Mouse (Mus musculus): Measurements from ENCODE around the gene Ppp2r1b. TPM values are rescaled to one million over a fixed set of nuclear protein-coding genes. Genes with fewer than 3 reads are reported as not detected.

Gene Ppp2r1b
- total RNA-seq (2014; rRNA removed) = 10.3 and 10.8 TPM in 2 replicates
- 5.2 and 6.5 TPM in 2 replicates for polyA plus RNA-seq (2012; rRNA removed)

GRCm38 (mm10) chr9:50845081-50845480, at the start of gene Ppp2r1b:
Gene Ppp2r1b (plus strand): TSS chr9:50845301.
- Histone ChIP-seq H3K27ac (replicated peaks; ENCODE audit: insufficient read depth, low read depth, low read length) (peak within 1 kb of the TSS; percentile 70), H3K4me3 (ENCODE audit: insufficient read depth, low read depth, low read length) (no peak within 1 kb of the TSS), H3K27me3 (ENCODE audit: control insufficient read depth, insufficient read depth, low read length) (no peaks in the 10 kb centered on the region)

DNA sequence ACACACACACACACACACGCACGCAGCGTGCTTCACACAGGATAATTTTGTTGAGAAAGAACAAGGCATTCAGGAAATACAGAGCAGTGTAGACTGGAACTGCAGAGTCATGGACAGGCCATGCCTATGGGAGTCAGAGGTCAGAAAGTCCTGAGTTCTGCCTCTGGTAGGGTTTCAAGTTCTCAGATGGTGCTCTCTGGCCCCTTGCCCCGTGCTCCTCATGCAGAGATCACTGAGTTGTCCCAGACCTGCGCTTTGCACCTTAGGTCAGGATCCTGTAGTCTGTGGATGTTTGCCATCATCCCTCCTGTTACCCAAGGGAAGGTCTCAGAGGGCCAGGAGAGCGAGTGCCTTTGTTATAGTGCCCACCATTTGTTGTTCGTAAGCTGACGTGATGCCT, 48.3 kb upstream of the Ppp2r1b start:
- 75% methylated on average over 8 of the region's 8 CpGs for WGBS
- H3K4me3 ChIP-seq (ENCODE audit: insufficient read depth, low read depth, low read length) = no peak overlapping the region
- H3K9ac ChIP-seq (ENCODE audit: low read depth, low read length) = no peak overlapping the region
- peaks cover 2% of the 10 kb centered on the region for H3K36me3 ChIP-seq (ENCODE audit: control insufficient read depth, insufficient read depth, low read length)
- peaks cover 13% of the 10 kb centered on the region for H3K4me1 ChIP-seq (ENCODE audit: control insufficient read depth, insufficient read depth, low read length)
- H3K27me3 ChIP-seq (ENCODE audit: control insufficient read depth, insufficient read depth, low read length) = no peaks in the 10 kb centered on the region
- H3K27ac ChIP-seq (replicated peaks; ENCODE audit: insufficient read depth, low read depth, low read length) = peak overlapping the region; percentile 61
- no peak for TF ChIP-seq CTCF (IDR thresholded peaks at IDR 0.05; ENCODE audit: low read depth, low read length)
- no peak for TF ChIP-seq POLR2A (IDR thresholded peaks at IDR 0.05; ENCODE audit: extremely low read depth, insufficient read depth, low read length)
- no peaks in the 10 kb centered on the region for H3K79me2 ChIP-seq (ENCODE audit: control insufficient read depth, insufficient read depth, low read length)
- DNase-seq (ENCODE audit: extremely low read depth, low read depth, low spot score) = peak; percentile 94

More at GRCm38 (mm10) chr9:50845081-50845480, at the start of gene Ppp2r1b:
- Histone ChIP-seq H3K4me1 (ENCODE audit: control insufficient read depth, insufficient read depth, low read length) (peaks cover 29% of the 10 kb centered on the region), H3K9ac (ENCODE audit: low read depth, low read length) (no peak within 1 kb of the TSS), H3K36me3 (ENCODE audit: control insufficient read depth, insufficient read depth, low read length) (no peaks in the 10 kb centered on the region), H3K79me2 (ENCODE audit: control insufficient read depth, insufficient read depth, low read length) (no peaks in the 10 kb centered on the region)
- DNase-seq (ENCODE audit: extremely low read depth, low read depth, low spot score) = peak; percentile 92
- TF ChIP-seq POLR2A (IDR thresholded peaks at IDR 0.05; ENCODE audit: extremely low read depth, insufficient read depth, low read length) (no peak), CTCF (IDR thresholded peaks at IDR 0.05; ENCODE audit: low read depth, low read length) (no peak)
- 32% methylated on average over 3 of the region's 3 CpGs for WGBS

- no peak overlapping the region for H3K4me3 ChIP-seq (ENCODE audit: insufficient read depth, low read depth, low read length)
- H3K79me2 ChIP-seq (ENCODE audit: control insufficient read depth, insufficient read depth, low read length) = no peaks in the 10 kb centered on the region
- 84% methylated on average over 7 of the region's 7 CpGs for WGBS
- H3K27ac ChIP-seq (replicated peaks; ENCODE audit: insufficient read depth, low read depth, low read length) = peak overlapping the region; percentile 82
- peaks cover 13% of the 10 kb centered on the region for H3K4me1 ChIP-seq (ENCODE audit: control insufficient read depth, insufficient read depth, low read length)
- peak; percentile 66 for DNase-seq (ENCODE audit: extremely low read depth, low read depth, low spot score)
- H3K27me3 ChIP-seq (ENCODE audit: control insufficient read depth, insufficient read depth, low read length) = no peaks in the 10 kb centered on the region
- H3K9ac ChIP-seq (ENCODE audit: low read depth, low read length) = no peak overlapping the region
- peaks cover 8% of the 10 kb centered on the region for H3K36me3 ChIP-seq (ENCODE audit: control insufficient read depth, insufficient read depth, low read length)
- TF ChIP-seq CTCF (IDR thresholded peaks at IDR 0.05; ENCODE audit: low read depth, low read length) = no peak
- TF ChIP-seq POLR2A (IDR thresholded peaks at IDR 0.05; ENCODE audit: extremely low read depth, insufficient read depth, low read length) = no peak
These were observed 47.5 kb upstream of the Ppp2r1b start for GRCm38 (mm10) chr9:50797641-50798040.

DNA sequence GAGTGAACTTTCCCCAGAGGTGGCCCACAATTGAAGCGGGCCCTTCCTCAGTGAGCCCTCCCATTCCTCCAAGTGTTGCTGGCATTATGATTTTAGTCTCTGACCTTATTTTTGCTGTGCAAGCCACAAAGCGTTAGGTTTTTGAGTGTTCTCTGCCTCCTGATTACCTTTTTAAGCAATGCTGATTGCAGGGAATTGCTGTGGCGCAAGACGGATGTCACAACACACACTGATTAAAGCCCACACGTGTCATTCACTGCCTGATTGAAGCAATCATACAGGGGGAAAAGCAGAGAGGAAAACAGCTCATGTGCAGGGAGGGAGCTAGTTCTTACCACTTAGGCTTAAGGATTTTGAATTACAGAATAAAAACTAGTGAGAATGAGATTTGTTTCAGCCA, 46.7 kb upstream of the Ppp2r1b start:
- peaks cover 6% of the 10 kb centered on the region for H3K36me3 ChIP-seq (ENCODE audit: control insufficient read depth, insufficient read depth, low read length)
- 25% methylated on average over 5 of the region's 5 CpGs for WGBS
- H3K4me3 ChIP-seq (ENCODE audit: insufficient read depth, low read depth, low read length) = no peak overlapping the region

DNA sequence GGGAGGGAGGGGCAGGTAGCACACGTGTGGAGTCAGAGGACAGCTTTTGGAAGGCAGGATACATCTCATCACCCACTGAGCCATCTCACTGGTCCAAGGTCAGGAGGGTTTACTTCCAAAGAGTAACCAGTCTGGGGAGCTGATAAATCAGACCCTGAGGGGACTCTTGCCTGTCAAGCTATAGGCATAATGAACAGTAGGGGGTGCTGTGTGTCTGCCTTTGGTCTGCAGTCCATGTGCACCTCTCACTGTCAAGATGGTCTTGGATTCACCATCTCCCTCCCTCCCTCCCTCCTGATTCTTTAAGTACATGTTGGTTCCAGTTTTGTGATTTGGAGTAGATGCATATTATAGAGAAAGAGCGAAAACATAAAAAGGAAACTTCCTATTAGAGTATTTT, 44.1 kb upstream of the Ppp2r1b start:
- WGBS = 74% methylated on average over 2 of the region's 2 CpGs
- no peak overlapping the region for H3K27ac ChIP-seq (replicated peaks; ENCODE audit: insufficient read depth, low read depth, low read length)
- TF ChIP-seq CTCF (IDR thresholded peaks at IDR 0.05; ENCODE audit: low read depth, low read length) = peak; percentile 67
- no peak for TF ChIP-seq POLR2A (IDR thresholded peaks at IDR 0.05; ENCODE audit: extremely low read depth, insufficient read depth, low read length)
- H3K4me3 ChIP-seq (ENCODE audit: insufficient read depth, low read depth, low read length) = no peak overlapping the region
- H3K4me1 ChIP-seq (ENCODE audit: control insufficient read depth, insufficient read depth, low read length) = peaks cover 13% of the 10 kb centered on the region
- no peaks in the 10 kb centered on the region for H3K27me3 ChIP-seq (ENCODE audit: control insufficient read depth, insufficient read depth, low read length)
- DNase-seq (ENCODE audit: extremely low read depth, low read depth, low spot score) = peak; percentile 57
- no peak overlapping the region for H3K9ac ChIP-seq (ENCODE audit: low read depth, low read length)
- H3K79me2 ChIP-seq (ENCODE audit: control insufficient read depth, insufficient read depth, low read length) = no peaks in the 10 kb centered on the region
- peaks cover 14% of the 10 kb centered on the region for H3K36me3 ChIP-seq (ENCODE audit: control insufficient read depth, insufficient read depth, low read length)

More for the DNA sequence above, 46.7 kb upstream of the Ppp2r1b start:
- no peak for TF ChIP-seq CTCF (IDR thresholded peaks at IDR 0.05; ENCODE audit: low read depth, low read length)
- no peak for TF ChIP-seq POLR2A (IDR thresholded peaks at IDR 0.05; ENCODE audit: extremely low read depth, insufficient read depth, low read length)
- Histone ChIP-seq H3K79me2 (ENCODE audit: control insufficient read depth, insufficient read depth, low read length) (no peaks in the 10 kb centered on the region), H3K9ac (ENCODE audit: low read depth, low read length) (no peak overlapping the region), H3K27ac (replicated peaks; ENCODE audit: insufficient read depth, low read depth, low read length) (peak overlapping the region; percentile 82), H3K27me3 (ENCODE audit: control insufficient read depth, insufficient read depth, low read length) (no peaks in the 10 kb centered on the region), H3K4me1 (ENCODE audit: control insufficient read depth, insufficient read depth, low read length) (peaks cover 13% of the 10 kb centered on the region)
- DNase-seq (ENCODE audit: extremely low read depth, low read depth, low spot score) = peak; percentile 94

DNA sequence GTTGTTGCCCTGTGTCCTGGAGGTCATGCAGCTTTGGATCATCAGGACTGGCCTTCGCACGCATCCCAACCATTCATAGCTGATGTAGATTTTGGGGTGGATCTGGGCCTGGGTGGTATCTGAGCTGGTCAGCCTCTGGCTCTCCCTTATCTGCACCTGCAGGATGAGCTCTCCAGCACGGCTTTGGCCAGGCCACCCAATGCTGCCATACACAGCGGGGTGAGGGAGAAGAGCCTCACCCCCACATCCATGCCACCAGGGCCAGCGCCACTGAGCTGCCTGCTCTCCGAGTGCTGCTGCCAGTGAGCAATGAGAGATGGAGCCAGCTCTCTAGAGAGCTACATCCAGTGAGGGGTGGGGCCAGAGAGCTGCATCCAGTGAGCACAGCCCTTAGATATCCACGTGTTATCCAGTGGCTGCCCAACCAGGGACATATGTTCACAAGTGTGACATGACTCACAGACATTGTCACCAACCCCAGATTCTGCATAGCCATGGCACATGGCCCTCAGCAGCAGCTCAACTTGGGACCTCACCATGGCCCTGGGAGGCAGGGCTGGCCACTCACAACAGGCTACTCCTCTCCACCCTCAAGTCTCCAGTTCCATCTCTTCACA, 41.9 kb upstream of the Ppp2r1b start:
- H3K27me3 ChIP-seq (ENCODE audit: control insufficient read depth, insufficient read depth, low read length) = no peaks in the 10 kb centered on the region
- H3K4me3 ChIP-seq (ENCODE audit: insufficient read depth, low read depth, low read length) = no peak overlapping the region
- 89% methylated on average over 7 of the region's 7 CpGs for WGBS
- H3K79me2 ChIP-seq (ENCODE audit: control insufficient read depth, insufficient read depth, low read length) = no peaks in the 10 kb centered on the region
- peaks cover 19% of the 10 kb centered on the region for H3K36me3 ChIP-seq (ENCODE audit: control insufficient read depth, insufficient read depth, low read length)
- TF ChIP-seq CTCF (IDR thresholded peaks at IDR 0.05; ENCODE audit: low read depth, low read length) (no peak), POLR2A (IDR thresholded peaks at IDR 0.05; ENCODE audit: extremely low read depth, insufficient read depth, low read length) (no peak)
- no peak for DNase-seq (ENCODE audit: extremely low read depth, low read depth, low spot score)
- H3K9ac ChIP-seq (ENCODE audit: low read depth, low read length) = no peak overlapping the region
- no peak overlapping the region for H3K27ac ChIP-seq (replicated peaks; ENCODE audit: insufficient read depth, low read depth, low read length)
- H3K4me1 ChIP-seq (ENCODE audit: control insufficient read depth, insufficient read depth, low read length) = peaks cover 3% of the 10 kb centered on the region; the same call in 1 of the 2 replicates

Measured in liver, adult 2 months (tissue).